ENCODE assay signal across 8 mouse cellular contexts in the genomic region with DNA sequence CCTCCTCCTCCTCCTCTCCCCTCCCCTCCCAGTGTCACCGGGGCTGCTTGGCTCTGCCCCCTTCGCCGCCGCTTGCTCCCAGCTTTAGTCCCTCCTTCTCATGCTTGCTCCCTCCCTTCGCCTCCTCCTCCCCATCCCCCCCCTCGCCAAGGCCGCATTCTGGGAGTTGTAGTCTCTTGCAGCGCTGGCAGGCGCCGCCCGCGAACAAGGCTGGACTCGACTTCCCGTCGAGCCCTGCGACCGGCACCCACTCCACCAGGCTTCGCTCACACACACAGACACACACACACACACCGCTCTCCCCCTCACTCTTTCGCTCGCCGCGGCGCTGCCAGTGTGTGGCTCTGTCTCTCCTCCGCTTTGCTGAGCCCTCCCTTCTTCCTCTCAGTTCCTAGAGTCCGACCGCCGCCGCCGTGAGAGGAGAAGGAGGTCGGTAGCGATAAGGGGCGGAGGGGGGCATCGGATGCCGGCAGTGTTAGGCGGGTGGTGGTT. TPM values are rescaled to one million over a fixed set of nuclear protein-coding genes. Genes with fewer than 3 reads are reported as not detected.
A peak's percentile ranks its signal among the peaks of the same experiment; 100 is the strongest.
DNase-seq lines count a peak whose midpoint lies in the region; ATAC-seq and TF ChIP-seq lines count a peak whose summit lies in the region.

No protein-coding gene starts in this region.

- peaks cover 11% of the 10 kb centered on the region for H3K9me3 ChIP-seq in megakaryocyte, embryonic 14.5 days

- H3K4me3 ChIP-seq in cortical plate, adult 2 months (ENCODE audit: insufficient read depth, low read length), result peak overlapping the region; percentile 55
- H3K4me3 ChIP-seq in megakaryocyte, embryonic 14.5 days (replicated peaks), result peak overlapping the region; percentile 93

- DNase-seq in gastrocnemius, adult 8-10 months (ENCODE audit: low spot score in 2 of 2), result peak; percentile 72 to 83
- peak; percentile 24 for DNase-seq in hindlimb bud, embryonic 11.5 days (ENCODE audit: extremely low spot score, low read depth, low spot score)
- DNase-seq in left cerebral cortex, adult 8-10 months (ENCODE audit: low spot score in 2 of 2), result peak; percentile 75 to 93
- peak; percentile 95 to 96 for DNase-seq in right cerebral cortex, postnatal 10 days (ENCODE audit: low spot score in 2 of 2)
- DNase-seq in urinary bladder, postnatal 25 days (ENCODE audit: low spot score), result peak; percentile 57

- no peak overlapping the region for H3K27ac ChIP-seq in cortical plate, adult 2 months (ENCODE audit: insufficient read depth, low read length)

- no peak for TF ChIP-seq CTCF in cortical plate, adult 2 months (IDR thresholded peaks at IDR 0.05; ENCODE audit: extremely low read depth, insufficient read depth, low read length)

- peak; percentile 92 for ATAC-seq in activated CD4-positive, CD25-positive, alpha-beta regulatory T cell, adult 4 months

- no peaks in the 10 kb centered on the region for H3K36me3 ChIP-seq in megakaryocyte, embryonic 14.5 days (replicated peaks; ENCODE audit: low read length)

- H3K4me1 ChIP-seq in cortical plate, adult 2 months (ENCODE audit: control insufficient read depth, insufficient read depth, low read length), result no peaks in the 10 kb centered on the region; the same call in 1 of the 2 replicates
- peaks cover 27% of the 10 kb centered on the region for H3K4me1 ChIP-seq in megakaryocyte, embryonic 14.5 days

- peak; percentile 97 for TF ChIP-seq POLR2A in cortical plate, adult 2 months (IDR thresholded peaks at IDR 0.05; ENCODE audit: extremely low read depth, insufficient read depth, low read length)

- H3K27me3 ChIP-seq in megakaryocyte, embryonic 14.5 days (replicated peaks), result peaks cover 39% of the 10 kb centered on the region

RNA-seq across cellular contexts. Expression of a gene that starts 2.3 kb away (rescaled TPM):
- 1 to 10 TPM; 1.7 to 2.1 TPM for polyA plus RNA-seq in activated CD4-positive, CD25-positive, alpha-beta regulatory T cell, adult 4 months (2017; shearing (Covaris generic))
- polyA plus RNA-seq in cortical plate, adult 2 months (2012; rRNA removed), result 7.7 and 8.4 TPM in 2 replicates
- 1 to 10 TPM; 6.2 to 9.3 (median 8.0) TPM for total RNA-seq in gastrocnemius, adult 8-10 months (2022)
- total RNA-seq in left cerebral cortex, adult 8-10 months (2022), result 10 to 100 TPM; 19.9 to 24.8 (median 22.8) TPM
- 3.6 and 10.5 TPM in 2 replicates for polyA plus RNA-seq in megakaryocyte, embryonic 14.5 days (2012; ENCODE audit: insufficient read depth, low replicate concordance)

Comparison
In these comparisons a context has a peak if more than half of its experiments do, and no peak if none do; other contexts are left out.
1. DNase-seq: peak in every context shown above with its lines; median percentile 96 in right cerebral cortex, postnatal 10 days; 84 in left cerebral cortex, adult 8-10 months; 78 in gastrocnemius, adult 8-10 months; 57 in urinary bladder, postnatal 25 days; 24 in hindlimb bud, embryonic 11.5 days.